Mouse (Mus musculus) spleen, postnatal 4 days (tissue): ENCODE results near the gene Zbtb2.

Source experiments
- DNase-seq, 2 experiments: peaks; one replicate each; pipeline ENCODE4 v3.0.0; 2022; ENCODE audit warnings: low spot score in 2 of 2

Gene Zbtb2

GRCm38 (mm10) chr10:4334039-4334683 is 53.7 kb downstream of the Zbtb2 start:
- DNase-seq = peak; percentile 82 to 89

GRCm38 (mm10) chr10:4333319-4333718 is 54.6 kb downstream of the Zbtb2 start:
- no peak for DNase-seq

GRCm38 (mm10) chr10:4332228-4332979 is 55.5 kb downstream of the Zbtb2 start:
- no peak for DNase-seq

- DNase-seq = no peak
These were observed 60.2 kb downstream of the Zbtb2 start for GRCm38 (mm10) chr10:4327716-4328115.

- no peak for DNase-seq
These were observed 62.3 kb downstream of the Zbtb2 start for GRCm38 (mm10) chr10:4325562-4325961.

- DNase-seq = no peak
These were observed 64.0 kb downstream of the Zbtb2 start for GRCm38 (mm10) chr10:4323885-4324284.
